Mouse (Mus musculus): ENCODE measurements around the gene Pilrb1. TPM values are rescaled to one million over a fixed set of nuclear protein-coding genes. Genes with fewer than 3 reads are reported as not detected.
"Not testable (repeated sequence)": the region's sequence is repeated elsewhere in the genome, so short reads cannot be mapped to it uniquely, and the experiment has no call there.

Gene Pilrb1
- total and polyA plus RNA-seq, 3 experiments = 1.1 to 2.3 (median 2.0) TPM

GRCm38 (mm10) chr5:137850313-137850712 lies 7.6 kb downstream of the Pilrb1 start:
- H3K9ac ChIP-seq (ENCODE audit: low read depth, low read length); H3K79me2 ChIP-seq (replicated peaks; ENCODE audit: control insufficient read depth, insufficient read depth, low read length); H3K4me1 ChIP-seq (ENCODE audit: control insufficient read depth, insufficient read depth, low read length); DNase-seq; intact Hi-C loops (cut with DNase I); H3K27ac ChIP-seq; H3K36me3 ChIP-seq (ENCODE audit: control insufficient read depth, insufficient read depth, low read length); H3K27me3 ChIP-seq (ENCODE audit: control insufficient read depth, insufficient read depth, low read length); H3K4me3 ChIP-seq: not testable (repeated sequence)
- 91% methylated on average over 1 of the region's 1 CpGs for WGBS

- DNase-seq; H3K79me2 ChIP-seq (replicated peaks; ENCODE audit: control insufficient read depth, insufficient read depth, low read length); H3K27ac ChIP-seq; H3K4me3 ChIP-seq; intact Hi-C loops (cut with DNase I); H3K36me3 ChIP-seq (ENCODE audit: control insufficient read depth, insufficient read depth, low read length); H3K9ac ChIP-seq (ENCODE audit: low read depth, low read length); H3K27me3 ChIP-seq (ENCODE audit: control insufficient read depth, insufficient read depth, low read length); H3K4me1 ChIP-seq (ENCODE audit: control insufficient read depth, insufficient read depth, low read length): not testable (repeated sequence)
Observed at GRCm38 (mm10) chr5:137837110-137837509, 20.8 kb downstream of the Pilrb1 start.

GRCm38 (mm10) chr5:137836611-137837010 lies 21.3 kb downstream of the Pilrb1 start:
- Histone ChIP-seq H3K36me3 (ENCODE audit: control insufficient read depth, insufficient read depth, low read length) (no peaks in the 10 kb centered on the region), H3K79me2 (replicated peaks; ENCODE audit: control insufficient read depth, insufficient read depth, low read length) (no peaks in the 10 kb centered on the region), H3K4me1 (ENCODE audit: control insufficient read depth, insufficient read depth, low read length) (0 out of 2 replicates have a peak, but pooled peaks cover 1% of the 10 kb centered on the region), H3K27ac (no peak overlapping the region), H3K9ac (ENCODE audit: low read depth, low read length) (no peak overlapping the region), H3K27me3 (ENCODE audit: control insufficient read depth, insufficient read depth, low read length) (no peaks in the 10 kb centered on the region), H3K4me3 (no peak overlapping the region)
- DNase-seq = no peak
- TF ChIP-seq EP300 (IDR thresholded peaks at IDR 0.05; ENCODE audit: insufficient read depth, low read depth, low read length) = no peak
- TF ChIP-seq CTCF (IDR thresholded peaks at IDR 0.05) = no peak
- TF ChIP-seq POLR2A (IDR thresholded peaks at IDR 0.05; ENCODE audit: insufficient read depth, low read depth, low read length) = no peak
- intact Hi-C loops (cut with DNase I) = no loop called here

GRCm38 (mm10) chr5:137835966-137836520 lies 21.9 kb downstream of the Pilrb1 start, which contains the start of gene Pilra:
Gene Pilra (minus strand): TSS chr5:137836281.
- 29% methylated on average over 2 of the region's 2 CpGs for WGBS
- H3K36me3 ChIP-seq (ENCODE audit: control insufficient read depth, insufficient read depth, low read length); intact Hi-C loops (cut with DNase I); H3K9ac ChIP-seq (ENCODE audit: low read depth, low read length); H3K27me3 ChIP-seq (ENCODE audit: control insufficient read depth, insufficient read depth, low read length); H3K79me2 ChIP-seq (replicated peaks; ENCODE audit: control insufficient read depth, insufficient read depth, low read length); H3K4me3 ChIP-seq; H3K27ac ChIP-seq; H3K4me1 ChIP-seq (ENCODE audit: control insufficient read depth, insufficient read depth, low read length): not testable (repeated sequence)
- DNase-seq = peak; percentile 22 to 26

GRCm38 (mm10) chr5:137833500-137833899 lies 24.4 kb downstream of the Pilrb1 start:
- DNase-seq = no peak
- 15% methylated on average over 4 of the region's 4 CpGs for WGBS
- Histone ChIP-seq H3K4me3 (no peak overlapping the region), H3K9ac (ENCODE audit: low read depth, low read length) (no peak overlapping the region), H3K36me3 (ENCODE audit: control insufficient read depth, insufficient read depth, low read length) (no peaks in the 10 kb centered on the region), H3K79me2 (replicated peaks; ENCODE audit: control insufficient read depth, insufficient read depth, low read length) (no peaks in the 10 kb centered on the region), H3K4me1 (ENCODE audit: control insufficient read depth, insufficient read depth, low read length) (peaks cover 1% of the 10 kb centered on the region; the same call in 1 of the 2 replicates), H3K27ac (no peak overlapping the region), H3K27me3 (ENCODE audit: control insufficient read depth, insufficient read depth, low read length) (no peaks in the 10 kb centered on the region)
- intact Hi-C loops (cut with DNase I) = no loop called here
- no peak for TF ChIP-seq POLR2A (IDR thresholded peaks at IDR 0.05; ENCODE audit: insufficient read depth, low read depth, low read length)
- TF ChIP-seq EP300 (IDR thresholded peaks at IDR 0.05; ENCODE audit: insufficient read depth, low read depth, low read length) = no peak
- no peak; the same call in 1 of the 2 replicates for TF ChIP-seq CTCF (IDR thresholded peaks at IDR 0.05)

GRCm38 (mm10) chr5:137831506-137831905 lies 26.4 kb downstream of the Pilrb1 start:
- Histone ChIP-seq H3K4me3 (no peak overlapping the region), H3K36me3 (ENCODE audit: control insufficient read depth, insufficient read depth, low read length) (no peaks in the 10 kb centered on the region), H3K79me2 (replicated peaks; ENCODE audit: control insufficient read depth, insufficient read depth, low read length) (no peaks in the 10 kb centered on the region), H3K27me3 (ENCODE audit: control insufficient read depth, insufficient read depth, low read length) (no peaks in the 10 kb centered on the region), H3K4me1 (ENCODE audit: control insufficient read depth, insufficient read depth, low read length) (peaks cover 1% of the 10 kb centered on the region; the same call in 1 of the 2 replicates), H3K9ac (ENCODE audit: low read depth, low read length) (no peak overlapping the region), H3K27ac (no peak overlapping the region)
- WGBS = 69% methylated on average over 6 of the region's 6 CpGs
- DNase-seq = no peak
- TF ChIP-seq POLR2A (IDR thresholded peaks at IDR 0.05; ENCODE audit: insufficient read depth, low read depth, low read length) (no peak), CTCF (IDR thresholded peaks at IDR 0.05) (no peak), EP300 (IDR thresholded peaks at IDR 0.05; ENCODE audit: insufficient read depth, low read depth, low read length) (no peak)
- intact Hi-C loops (cut with DNase I) = no loop called here

GRCm38 (mm10) chr5:137831106-137831505 lies 26.8 kb downstream of the Pilrb1 start:
- no peak overlapping the region for H3K4me3 ChIP-seq
- WGBS = 66% methylated on average over 4 of the region's 4 CpGs
- TF ChIP-seq POLR2A (IDR thresholded peaks at IDR 0.05; ENCODE audit: insufficient read depth, low read depth, low read length) (no peak), CTCF (IDR thresholded peaks at IDR 0.05) (no peak), EP300 (IDR thresholded peaks at IDR 0.05; ENCODE audit: insufficient read depth, low read depth, low read length) (no peak)
- H3K36me3 ChIP-seq (ENCODE audit: control insufficient read depth, insufficient read depth, low read length) = no peaks in the 10 kb centered on the region
- DNase-seq = no peak
- no peaks in the 10 kb centered on the region for H3K27me3 ChIP-seq (ENCODE audit: control insufficient read depth, insufficient read depth, low read length)
- H3K9ac ChIP-seq (ENCODE audit: low read depth, low read length) = no peak overlapping the region
- H3K79me2 ChIP-seq (replicated peaks; ENCODE audit: control insufficient read depth, insufficient read depth, low read length) = no peaks in the 10 kb centered on the region
- intact Hi-C loops (cut with DNase I) = no loop called here
- H3K4me1 ChIP-seq (ENCODE audit: control insufficient read depth, insufficient read depth, low read length) = peaks cover 1% of the 10 kb centered on the region; the same call in 1 of the 2 replicates
- H3K27ac ChIP-seq = no peak overlapping the region
